ENCODE assay signal across 8 mouse cellular contexts in the genomic region with DNA sequence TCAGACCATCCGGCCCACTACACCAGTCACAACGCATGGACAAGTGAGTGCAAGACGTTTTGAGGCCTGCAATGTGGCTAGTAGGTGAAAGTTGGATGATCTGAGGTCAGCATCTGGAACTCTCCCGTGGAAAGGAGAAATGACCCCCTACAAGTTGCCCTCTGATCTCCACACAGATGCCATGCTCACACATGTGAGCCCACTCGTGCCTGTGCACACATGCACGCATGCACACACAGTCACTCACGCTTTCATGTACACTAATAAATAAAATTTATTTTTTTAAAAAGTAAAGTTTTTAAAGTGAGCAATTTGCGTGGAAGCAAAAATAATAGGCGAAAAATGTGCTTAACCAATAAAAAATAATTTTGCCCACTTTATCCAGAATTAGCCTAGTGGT.
DNase-seq lines count a peak whose midpoint lies in the region; ATAC-seq and TF ChIP-seq lines count a peak whose summit lies in the region.

No protein-coding gene starts in this region.

- peaks cover 4% of the 10 kb centered on the region; the same call in 1 of the 2 replicates for H3K4me1 ChIP-seq in cerebellum, adult 2 months (ENCODE audit: control insufficient read depth, insufficient read depth, low read length)
- peaks cover 6% of the 10 kb centered on the region; the same call in 1 of the 2 replicates for H3K4me1 ChIP-seq in neural tube, embryonic 11.5 days (ENCODE audit: control insufficient read depth, insufficient read depth, low read length)
- H3K4me1 ChIP-seq in liver, embryonic 16.5 days (ENCODE audit: control insufficient read depth, low read depth, low read length), result no peaks in the 10 kb centered on the region; the same call in 1 of the 2 replicates

- H3K9me3 ChIP-seq in neural tube, embryonic 11.5 days (ENCODE audit: control insufficient read depth, low read length), result no peaks in the 10 kb centered on the region
- no peaks in the 10 kb centered on the region for H3K9me3 ChIP-seq in liver, embryonic 16.5 days (replicated peaks; ENCODE audit: control insufficient read depth, low read length)

- no peak for TF ChIP-seq CTCF in cerebellum, adult 2 months (IDR thresholded peaks at IDR 0.05; ENCODE audit: borderline replicate concordance, insufficient read depth, low read depth, low read length)

- H3K27ac ChIP-seq in cerebellum, adult 2 months (ENCODE audit: insufficient read depth, low read length), result no peak overlapping the region
- H3K27ac ChIP-seq in neural tube, embryonic 11.5 days (ENCODE audit: low read depth, low read length), result no peak overlapping the region
- no peak overlapping the region for H3K27ac ChIP-seq in liver, embryonic 16.5 days (ENCODE audit: low read length)

- no peak overlapping the region for H3K9ac ChIP-seq in neural tube, embryonic 11.5 days (ENCODE audit: low read length)
- no peak overlapping the region for H3K9ac ChIP-seq in liver, embryonic 16.5 days (ENCODE audit: low read depth, low read length)

- H3K36me3 ChIP-seq in neural tube, embryonic 11.5 days (ENCODE audit: control insufficient read depth, insufficient read depth, low read length), result no peaks in the 10 kb centered on the region
- no peaks in the 10 kb centered on the region for H3K36me3 ChIP-seq in liver, embryonic 16.5 days (ENCODE audit: control insufficient read depth, insufficient read depth)

- TF ChIP-seq POLR2A in cerebellum, adult 2 months (IDR thresholded peaks at IDR 0.05; ENCODE audit: borderline replicate concordance, insufficient read depth, low read length), result no peak

- no peaks in the 10 kb centered on the region for H3K27me3 ChIP-seq in cerebellum, adult 2 months (ENCODE audit: control insufficient read depth, insufficient read depth, low read length)
- H3K27me3 ChIP-seq in neural tube, embryonic 11.5 days (ENCODE audit: control insufficient read depth, insufficient read depth, low read length), result no peaks in the 10 kb centered on the region
- H3K27me3 ChIP-seq in liver, embryonic 16.5 days (ENCODE audit: control insufficient read depth, insufficient read depth, low read depth, low read length), result no peaks in the 10 kb centered on the region

- ATAC-seq in neural tube, embryonic 11.5 days (ENCODE audit: insufficient read depth, low FRiP score, low TSS enrichment), result peak; percentile 25; the same call in 1 of the 2 replicates
- no peak for ATAC-seq in liver, embryonic 16.5 days (ENCODE audit: low read depth)

- WGBS in cerebellum, adult 2 months, result 85% methylated on average over 9 of the region's 9 CpGs
- WGBS in neural tube, embryonic 11.5 days, result 79% methylated on average over 9 of the region's 9 CpGs
- 67% methylated on average over 9 of the region's 9 CpGs for WGBS in liver, embryonic 16.5 days (ENCODE audit: insufficient replicate concordance)

- peak overlapping the region; percentile 47; the same call in 1 of the 2 replicates for H3K4me2 ChIP-seq in neural tube, embryonic 11.5 days (ENCODE audit: low read depth)
- peak overlapping the region; percentile 41; the same call in 1 of the 2 replicates for H3K4me2 ChIP-seq in liver, embryonic 16.5 days (ENCODE audit: low read depth, low read length)

- H3K4me3 ChIP-seq in cerebellum, adult 2 months (replicated peaks; ENCODE audit: insufficient read depth, low read depth, low read length), result peak overlapping the region; percentile 39
- no peak overlapping the region for H3K4me3 ChIP-seq in neural tube, embryonic 11.5 days (ENCODE audit: low read depth, low read length)
- H3K4me3 ChIP-seq in liver, embryonic 16.5 days (ENCODE audit: low read depth, low read length), result no peak overlapping the region

- DNase-seq in cerebellum, adult 2 months, result peak in 1 of 2 experiments; percentile 8
- no peak for DNase-seq in cerebellum, postnatal 10 days
- DNase-seq in neural tube, embryonic 11.5 days (ENCODE audit: low spot score), result no peak
- DNase-seq in neural tube, embryonic 10.5 days (ENCODE audit: extremely low spot score, low spot score), result no peak
- DNase-seq in cerebellum, adult 9-11 months, result no peak
- DNase-seq in gastrocnemius, adult 18-20 months (ENCODE audit: low spot score), result no peak
- DNase-seq in adipocyte (ENCODE audit: low spot score), result no peak
